Mouse (Mus musculus) cerebellum, adult 2 months (tissue): ENCODE results near the gene Gtpbp8.

Experiments used
- CTCF ChIP-seq: fragments of 200-500 bp; IDR thresholded peaks from 2 replicates; pipeline ENCODE4 v1.5.1; 2011; ENCODE audit warnings: low read depth, mild to moderate bottlenecking, control low read depth, low read length, moderate library complexity, borderline replicate concordance; ENCODE audit not compliant: insufficient read depth
- POLR2A ChIP-seq: fragments of 200-500 bp; IDR thresholded peaks from 2 replicates; pipeline ENCODE4 v1.6.1; 2011; ENCODE audit warnings: low read length, control low read depth, borderline replicate concordance; ENCODE audit not compliant: insufficient read depth

- TF ChIP-seq POLR2A (no peak), CTCF (no peak)
Measured at GRCm38 (mm10) chr16:44686991-44687718, 59.0 kb downstream of the Gtpbp8 start.
